Mouse (Mus musculus): ENCODE measurements at regions not wholly inside any gene's neighbourhood (a gene's known extent, or its start where the extent isn't known, plus 50 kb on each side); places are given as distances from the start of the nearest gene placed in this dataset.
A peak's percentile ranks its signal among the peaks of the same experiment; 100 is the strongest.

DNA sequence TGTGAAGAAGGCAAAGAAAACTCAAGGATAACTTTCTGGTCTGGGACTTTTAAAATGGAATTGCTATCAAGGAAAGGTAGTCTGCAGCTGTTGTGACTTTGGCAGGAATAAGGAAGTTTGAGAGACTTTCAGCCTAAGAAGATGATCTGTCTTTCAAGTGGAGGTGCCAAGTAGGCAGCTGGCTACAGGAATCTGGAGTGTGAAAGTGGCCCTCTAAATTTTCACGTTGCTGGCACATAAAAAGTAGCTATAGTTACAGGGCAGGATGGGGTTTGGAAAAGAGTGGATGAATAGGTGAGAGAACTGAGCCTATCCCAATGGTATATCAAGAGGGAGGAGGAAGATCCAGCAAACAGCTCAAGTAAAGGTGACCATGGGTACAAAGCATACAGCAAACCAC is 284.4 kb upstream of the Pkdcc start:
- Histone ChIP-seq H3K9me3 (replicated peaks) (no peaks in the 10 kb centered on the region), H3K27me3 (ENCODE audit: low read depth, poor library complexity, severe bottlenecking) (no peaks in the 10 kb centered on the region), H3K27ac (no peak overlapping the region), H3K4me1 (no peaks in the 10 kb centered on the region), H3K4me3 (no peak overlapping the region), H3K36me3 (no peaks in the 10 kb centered on the region)
- DNase-seq (ENCODE audit: low spot score), result no peak
- 37% methylated on average over 1 of the region's 1 CpGs for WGBS

GRCm38 (mm10) chr17:82931476-82931875 is 283.6 kb upstream of the Pkdcc start:
- Histone ChIP-seq H3K36me3 (no peaks in the 10 kb centered on the region), H3K4me1 (no peaks in the 10 kb centered on the region), H3K27ac (no peak overlapping the region), H3K27me3 (ENCODE audit: low read depth, poor library complexity, severe bottlenecking) (no peaks in the 10 kb centered on the region), H3K4me3 (no peak overlapping the region), H3K9me3 (replicated peaks) (no peaks in the 10 kb centered on the region)
- no peak for DNase-seq (ENCODE audit: low spot score)
- 82% methylated on average over 4 of the region's 4 CpGs for WGBS

GRCm38 (mm10) chr17:82936836-82937235 is 278.3 kb upstream of the Pkdcc start:
- Histone ChIP-seq H3K27ac (no peak overlapping the region), H3K9me3 (replicated peaks) (no peaks in the 10 kb centered on the region), H3K27me3 (ENCODE audit: low read depth, poor library complexity, severe bottlenecking) (no peaks in the 10 kb centered on the region), H3K4me1 (no peaks in the 10 kb centered on the region), H3K36me3 (no peaks in the 10 kb centered on the region), H3K4me3 (no peak overlapping the region)
- DNase-seq (ENCODE audit: low spot score), result no peak
- 87% methylated on average over 3 of the region's 3 CpGs for WGBS

DNA sequence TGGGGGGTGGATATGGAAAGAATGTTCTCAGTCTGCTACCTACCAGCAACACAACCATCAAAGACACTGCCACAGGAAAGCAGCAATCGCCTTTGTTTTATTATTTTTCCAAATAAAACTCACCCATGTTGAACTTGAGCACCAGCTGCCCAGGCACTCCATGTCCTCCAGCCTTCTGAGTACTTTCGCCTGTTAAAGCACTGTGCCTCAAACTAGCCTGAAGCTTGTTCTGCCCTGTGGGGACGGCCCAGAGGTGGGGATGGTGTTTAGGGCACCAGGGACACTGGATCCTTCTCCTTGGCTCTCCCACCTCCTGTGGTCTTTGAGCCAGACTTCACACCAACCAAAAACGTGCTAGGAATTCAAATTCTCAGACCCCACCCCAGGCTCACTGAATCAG is 269.0 kb upstream of the Pkdcc start:
- Histone ChIP-seq H3K36me3 (no peaks in the 10 kb centered on the region), H3K9me3 (replicated peaks) (no peaks in the 10 kb centered on the region), H3K27me3 (ENCODE audit: low read depth, poor library complexity, severe bottlenecking) (no peaks in the 10 kb centered on the region), H3K27ac (no peak overlapping the region), H3K4me1 (no peaks in the 10 kb centered on the region), H3K4me3 (no peak overlapping the region)
- WGBS, result 68% methylated on average over 4 of the region's 4 CpGs
- DNase-seq (ENCODE audit: low spot score), result no peak

- Histone ChIP-seq H3K9me3 (replicated peaks) (no peaks in the 10 kb centered on the region), H3K4me3 (no peak overlapping the region), H3K27me3 (ENCODE audit: low read depth, poor library complexity, severe bottlenecking) (no peaks in the 10 kb centered on the region), H3K4me1 (no peaks in the 10 kb centered on the region), H3K36me3 (no peaks in the 10 kb centered on the region), H3K27ac (no peak overlapping the region)
- WGBS, result 82% methylated on average over 4 of the region's 4 CpGs
- no peak for DNase-seq (ENCODE audit: low spot score)
These were observed 265.3 kb upstream of the Pkdcc start for GRCm38 (mm10) chr17:82949794-82950193.

GRCm38 (mm10) chr17:82950268-82950667 is 264.8 kb upstream of the Pkdcc start:
- Histone ChIP-seq H3K4me1 (no peaks in the 10 kb centered on the region), H3K27ac (no peak overlapping the region), H3K9me3 (replicated peaks) (no peaks in the 10 kb centered on the region), H3K4me3 (no peak overlapping the region), H3K27me3 (ENCODE audit: low read depth, poor library complexity, severe bottlenecking) (no peaks in the 10 kb centered on the region), H3K36me3 (no peaks in the 10 kb centered on the region)
- 95% methylated on average over 14 of the region's 14 CpGs for WGBS
- DNase-seq (ENCODE audit: low spot score), result no peak

- 56% methylated on average over 4 of the region's 4 CpGs for WGBS
- Histone ChIP-seq H3K4me3 (no peak overlapping the region), H3K27me3 (ENCODE audit: low read depth, poor library complexity, severe bottlenecking) (no peaks in the 10 kb centered on the region), H3K27ac (no peak overlapping the region), H3K9me3 (replicated peaks) (no peaks in the 10 kb centered on the region), H3K36me3 (no peaks in the 10 kb centered on the region), H3K4me1 (no peaks in the 10 kb centered on the region)
- no peak for DNase-seq (ENCODE audit: low spot score)
These were observed 257.7 kb upstream of the Pkdcc start for GRCm38 (mm10) chr17:82957409-82957808.

- 86% methylated on average over 3 of the region's 3 CpGs for WGBS
- H3K36me3 ChIP-seq, result no peaks in the 10 kb centered on the region
- no peak for DNase-seq (ENCODE audit: low spot score)
- no peak overlapping the region for H3K27ac ChIP-seq
- H3K9me3 ChIP-seq (replicated peaks), result no peaks in the 10 kb centered on the region
- no peak overlapping the region for H3K4me3 ChIP-seq
- no peaks in the 10 kb centered on the region for H3K4me1 ChIP-seq
- no peaks in the 10 kb centered on the region for H3K27me3 ChIP-seq (ENCODE audit: low read depth, poor library complexity, severe bottlenecking)
These were observed 251.7 kb upstream of the Pkdcc start for GRCm38 (mm10) chr17:82963374-82963773.

GRCm38 (mm10) chr17:82999710-83000109 is 215.4 kb upstream of the Pkdcc start:
- Histone ChIP-seq H3K27me3 (ENCODE audit: low read depth, poor library complexity, severe bottlenecking) (no peaks in the 10 kb centered on the region), H3K9me3 (replicated peaks) (no peaks in the 10 kb centered on the region), H3K27ac (no peak overlapping the region), H3K4me3 (no peak overlapping the region), H3K4me1 (no peaks in the 10 kb centered on the region), H3K36me3 (no peaks in the 10 kb centered on the region)
- no peak for DNase-seq (ENCODE audit: low spot score)
- 82% methylated on average over 10 of the region's 10 CpGs for WGBS

GRCm38 (mm10) chr17:83000411-83000810 is 214.7 kb upstream of the Pkdcc start:
- DNase-seq (ENCODE audit: low spot score), result no peak
- H3K27me3 ChIP-seq (ENCODE audit: low read depth, poor library complexity, severe bottlenecking), result no peaks in the 10 kb centered on the region
- H3K27ac ChIP-seq, result no peak overlapping the region
- no peak overlapping the region for H3K4me3 ChIP-seq
- H3K36me3 ChIP-seq, result no peaks in the 10 kb centered on the region
- H3K4me1 ChIP-seq, result no peaks in the 10 kb centered on the region
- no peaks in the 10 kb centered on the region for H3K9me3 ChIP-seq (replicated peaks)
- 84% methylated on average over 8 of the region's 8 CpGs for WGBS

DNA sequence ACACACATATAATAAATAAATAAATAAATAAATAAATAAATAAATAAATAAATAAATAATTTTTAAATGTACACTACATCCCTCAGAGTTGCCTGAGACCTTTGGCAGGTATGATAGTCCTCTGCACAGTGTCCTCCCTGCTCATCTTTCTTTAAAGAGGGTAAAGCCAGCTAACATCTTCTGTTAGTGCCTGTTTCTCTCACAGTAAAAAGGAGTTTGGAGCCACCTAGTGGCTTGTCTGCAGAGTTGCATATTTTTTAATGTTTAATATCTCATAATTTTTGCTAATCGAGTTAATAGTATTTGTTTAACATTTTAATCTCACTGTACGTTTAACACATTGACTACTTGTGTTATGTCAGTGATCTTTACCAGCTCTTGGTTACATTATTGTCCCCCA is 213.5 kb upstream of the Pkdcc start:
- Histone ChIP-seq H3K4me1 (no peaks in the 10 kb centered on the region), H3K4me3 (no peak overlapping the region), H3K27ac (no peak overlapping the region), H3K27me3 (ENCODE audit: low read depth, poor library complexity, severe bottlenecking) (no peaks in the 10 kb centered on the region), H3K9me3 (replicated peaks) (no peaks in the 10 kb centered on the region), H3K36me3 (no peaks in the 10 kb centered on the region)
- WGBS, result 15% methylated on average over 2 of the region's 2 CpGs
- no peak for DNase-seq (ENCODE audit: low spot score)

DNA sequence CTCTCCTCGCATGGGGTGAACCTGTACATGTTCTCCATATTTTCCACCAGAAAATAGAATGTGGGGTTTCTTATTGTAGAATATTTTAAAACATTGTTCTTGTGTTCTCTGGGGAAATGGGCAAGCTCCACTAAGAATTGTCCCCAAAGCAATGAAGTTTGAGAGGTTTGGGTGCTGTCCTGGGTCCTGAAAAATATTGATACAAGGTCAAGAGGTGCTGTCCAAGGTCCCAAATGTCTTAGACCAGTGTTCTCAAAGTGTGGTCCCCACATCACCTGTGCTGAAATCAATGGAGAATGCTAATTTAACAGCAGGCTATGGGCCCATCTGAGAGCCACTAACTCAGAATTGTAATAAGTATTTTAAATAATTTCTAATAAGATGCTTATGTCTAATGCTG is 204.2 kb upstream of the Pkdcc start:
- Histone ChIP-seq H3K27ac (no peak overlapping the region), H3K36me3 (no peaks in the 10 kb centered on the region), H3K4me1 (no peaks in the 10 kb centered on the region), H3K9me3 (replicated peaks) (no peaks in the 10 kb centered on the region), H3K27me3 (ENCODE audit: low read depth, poor library complexity, severe bottlenecking) (no peaks in the 10 kb centered on the region), H3K4me3 (no peak overlapping the region)
- peak; percentile 63 for DNase-seq (ENCODE audit: low spot score)
- WGBS, result 94% methylated on average over 1 of the region's 1 CpGs

- no peak for DNase-seq (ENCODE audit: low spot score)
- Histone ChIP-seq H3K9me3 (replicated peaks) (no peaks in the 10 kb centered on the region), H3K27me3 (ENCODE audit: low read depth, poor library complexity, severe bottlenecking) (no peaks in the 10 kb centered on the region), H3K27ac (no peak overlapping the region), H3K4me1 (no peaks in the 10 kb centered on the region), H3K4me3 (no peak overlapping the region), H3K36me3 (no peaks in the 10 kb centered on the region)
- 80% methylated on average over 2 of the region's 2 CpGs for WGBS
These were observed 199.4 kb upstream of the Pkdcc start for GRCm38 (mm10) chr17:83015656-83016055.

- 95% methylated on average over 5 of the region's 5 CpGs for WGBS
- H3K27me3 ChIP-seq (ENCODE audit: low read depth, poor library complexity, severe bottlenecking), result no peaks in the 10 kb centered on the region
- H3K4me1 ChIP-seq, result no peaks in the 10 kb centered on the region
- H3K36me3 ChIP-seq, result no peaks in the 10 kb centered on the region
- H3K9me3 ChIP-seq (replicated peaks), result no peaks in the 10 kb centered on the region
- H3K27ac ChIP-seq, result no peak overlapping the region
- no peak for DNase-seq (ENCODE audit: low spot score)
- H3K4me3 ChIP-seq, result no peak overlapping the region
These were observed 198.2 kb upstream of the Pkdcc start for GRCm38 (mm10) chr17:83016936-83017335.
